Mouse (Mus musculus) G1E (cell line): ENCODE data around the gene Nlgn2.

Experiments
- CTCF ChIP-seq: IDR thresholded peaks from 2 replicates; pipeline ENCODE4 v1.5.1; 2012; ENCODE audit warnings: low read depth, low read length, inconsistent platforms, mixed read lengths
- GATA1 ChIP-seq: IDR thresholded peaks from 2 replicates; pipeline ENCODE4 v1.6.1; 2012; ENCODE audit warnings: borderline replicate concordance, low read length, inconsistent platforms, mixed read lengths
- GATA2 ChIP-seq: IDR thresholded peaks from 2 replicates; pipeline ENCODE4 v1.6.1; 2012; ENCODE audit warnings: low read depth, low read length, inconsistent platforms, borderline replicate concordance
- POLR2AphosphoS5 ChIP-seq: IDR thresholded peaks from 2 replicates; pipeline ENCODE4 v1.6.1; 2012; ENCODE audit warnings: low read depth, low read length, inconsistent platforms; ENCODE audit not compliant: insufficient replicate concordance
- TAL1 ChIP-seq: conservative IDR thresholded peaks from 2 replicates; pipeline ENCODE4 v1.6.1; 2012; ENCODE audit warnings: low read depth, low read length, inconsistent platforms, mixed read lengths

- TF ChIP-seq CTCF (no peak), POLR2AphosphoS5 (no peak), TAL1 (no peak), GATA2 (no peak), GATA1 (no peak)
These were observed 61.1 kb downstream of the Nlgn2 start for GRCm38 (mm10) chr11:69776488-69776887.
